Mouse (Mus musculus) ZHBTc4 (cell line): ENCODE data around the gene Fyn.
A peak's percentile ranks its signal among the peaks of the same experiment; 100 is the strongest.

ENCODE experiments used
- DNase-seq: peaks from one replicate; pipeline ENCODE4 v3.0.0-alpha.2; 2011; ENCODE audit warnings: low read depth, low spot score

Fyn gene

GRCm38 (mm10) chr10:39378025-39378603 is 9.5 kb downstream of the Fyn start:
- DNase-seq: peak; percentile 12

GRCm38 (mm10) chr10:39379287-39379686 is 10.6 kb downstream of the Fyn start:
- no peak for DNase-seq

- DNase-seq: no peak
Observed at GRCm38 (mm10) chr10:39379721-39380370, 11.2 kb downstream of the Fyn start.

GRCm38 (mm10) chr10:39385259-39385658 is 16.6 kb downstream of the Fyn start:
- DNase-seq: no peak

- DNase-seq: no peak
Observed at GRCm38 (mm10) chr10:39386203-39386602, 17.5 kb downstream of the Fyn start.

GRCm38 (mm10) chr10:39387024-39387423 is 18.4 kb downstream of the Fyn start:
- DNase-seq: no peak

GRCm38 (mm10) chr10:39387556-39387955 is 18.9 kb downstream of the Fyn start:
- no peak for DNase-seq

GRCm38 (mm10) chr10:39388144-39388543 is 19.5 kb downstream of the Fyn start:
- no peak for DNase-seq

- DNase-seq: no peak
Observed at GRCm38 (mm10) chr10:39389451-39389891, 20.8 kb downstream of the Fyn start.

- no peak for DNase-seq
Observed at GRCm38 (mm10) chr10:39390541-39390940, 21.9 kb downstream of the Fyn start.

GRCm38 (mm10) chr10:39392900-39393483 is 24.3 kb downstream of the Fyn start:
- DNase-seq: no peak

GRCm38 (mm10) chr10:39395544-39395943 is 26.9 kb downstream of the Fyn start:
- DNase-seq: no peak

- DNase-seq: peak; percentile 54
Observed at GRCm38 (mm10) chr10:39398924-39399323, 30.3 kb downstream of the Fyn start.

GRCm38 (mm10) chr10:39400155-39400554 is 31.5 kb downstream of the Fyn start:
- DNase-seq: no peak

GRCm38 (mm10) chr10:39402487-39402886 is 33.8 kb downstream of the Fyn start:
- DNase-seq: no peak

GRCm38 (mm10) chr10:39403706-39404105 is 35.1 kb downstream of the Fyn start:
- no peak for DNase-seq

- DNase-seq: no peak
Observed at GRCm38 (mm10) chr10:39404175-39404574, 35.5 kb downstream of the Fyn start.

GRCm38 (mm10) chr10:39405982-39406797 is 37.5 kb downstream of the Fyn start:
- DNase-seq: no peak

- DNase-seq: no peak
Observed at GRCm38 (mm10) chr10:39406798-39407189, 38.1 kb downstream of the Fyn start.

GRCm38 (mm10) chr10:39407553-39407952 is 38.9 kb downstream of the Fyn start:
- no peak for DNase-seq

GRCm38 (mm10) chr10:39409602-39410001 is 40.9 kb downstream of the Fyn start:
- no peak for DNase-seq

- DNase-seq: no peak
Observed at GRCm38 (mm10) chr10:39410151-39410649, 41.5 kb downstream of the Fyn start.
